Mouse (Mus musculus): ENCODE results near the gene Vamp2.

Gene Vamp2

GRCm38 (mm10) chr11:69088103-69088855 is at the start of gene Vamp2:
TSS of gene Vamp2 (plus strand) at chr11:69088490.
- peak; percentile 96 for DNase-seq (ENCODE audit: low spot score in 2 of 2)

GRCm38 (mm10) chr11:69045531-69046394 is 42.5 kb upstream of the Vamp2 start, which contains the start of gene Aurkb:
TSS of gene Aurkb (plus strand) at chr11:69045647.
- peak; percentile 90 to 92 for DNase-seq (ENCODE audit: low spot score in 2 of 2)

GRCm38 (mm10) chr11:69046395-69046774 is 41.9 kb upstream of the Vamp2 start:
- DNase-seq (ENCODE audit: low spot score in 2 of 2) = peak in 1 of 2 experiments; percentile 10

- peak; percentile 17 to 33 for DNase-seq (ENCODE audit: low spot score in 2 of 2)
Observed at GRCm38 (mm10) chr11:69047592-69047991, 40.7 kb upstream of the Vamp2 start.

GRCm38 (mm10) chr11:69048151-69048550 is 40.1 kb upstream of the Vamp2 start:
- DNase-seq (ENCODE audit: low spot score in 2 of 2) = peak in 1 of 2 experiments; percentile 14

- peak in 1 of 2 experiments; percentile 23 for DNase-seq (ENCODE audit: low spot score in 2 of 2)
Observed at GRCm38 (mm10) chr11:69050748-69051147, 37.5 kb upstream of the Vamp2 start.

- DNase-seq (ENCODE audit: low spot score in 2 of 2) = no peak
Observed at GRCm38 (mm10) chr11:69051771-69052170, 36.5 kb upstream of the Vamp2 start.

- DNase-seq (ENCODE audit: low spot score in 2 of 2) = peak in 1 of 2 experiments; percentile 11
Observed at GRCm38 (mm10) chr11:69052824-69053421, 35.4 kb upstream of the Vamp2 start.

GRCm38 (mm10) chr11:69053848-69054247 is 34.4 kb upstream of the Vamp2 start:
- DNase-seq (ENCODE audit: low spot score in 2 of 2) = no peak

- no peak for DNase-seq (ENCODE audit: low spot score in 2 of 2)
Observed at GRCm38 (mm10) chr11:69058265-69058664, 30.0 kb upstream of the Vamp2 start.

GRCm38 (mm10) chr11:69058729-69059356 is 29.4 kb upstream of the Vamp2 start:
- no peak for DNase-seq (ENCODE audit: low spot score in 2 of 2)

- peak; percentile 98 to 99 for DNase-seq (ENCODE audit: low spot score in 2 of 2)
Observed at GRCm38 (mm10) chr11:69059357-69059974, 28.8 kb upstream of the Vamp2 start, which contains the start of gene Borcs6. TSS of gene Borcs6 (plus strand) at chr11:69059717.

GRCm38 (mm10) chr11:69059975-69060411 is 28.3 kb upstream of the Vamp2 start:
- DNase-seq (ENCODE audit: low spot score in 2 of 2) = peak in 1 of 2 experiments; percentile 68

GRCm38 (mm10) chr11:69060448-69061254 is 27.6 kb upstream of the Vamp2 start:
- DNase-seq (ENCODE audit: low spot score in 2 of 2) = peak in 1 of 2 experiments; percentile 59

- DNase-seq (ENCODE audit: low spot score in 2 of 2) = peak in 1 of 2 experiments; percentile 48
Observed at GRCm38 (mm10) chr11:69061255-69061912, 26.9 kb upstream of the Vamp2 start.

GRCm38 (mm10) chr11:69062194-69062760 is 26.0 kb upstream of the Vamp2 start:
- peak; percentile 82 to 90 for DNase-seq (ENCODE audit: low spot score in 2 of 2)

GRCm38 (mm10) chr11:69062761-69063224 is 25.5 kb upstream of the Vamp2 start:
- peak; percentile 94 for DNase-seq (ENCODE audit: low spot score in 2 of 2)

GRCm38 (mm10) chr11:69063413-69064201 is 24.7 kb upstream of the Vamp2 start:
- peak; percentile 59 to 85 for DNase-seq (ENCODE audit: low spot score in 2 of 2)
